Mouse (Mus musculus) neural tube, embryonic 11.5 days (tissue): ENCODE data around the gene Zfp27. TPM values are rescaled to one million over a fixed set of nuclear protein-coding genes. Genes with fewer than 3 reads are reported as not detected.
A peak's percentile ranks its signal among the peaks of the same experiment; 100 is the strongest.

Experiments used
- ATAC-seq: fragments of 200-750 bp; cut with Nextera tagmentation; 2 replicates; pipeline ENCODE4 v1.8.0; 2017; ENCODE audit warnings: moderate number of reproducible peaks, mild to moderate bottlenecking, moderate TSS enrichment, moderate library complexity; ENCODE audit not compliant: insufficient read depth, low FRiP score, low TSS enrichment
- DNase-seq: peaks from one replicate; pipeline ENCODE4 v3.0.0-alpha.2; 2015; ENCODE audit warnings: low spot score
- H3K27ac ChIP-seq: fragments of 300-500 bp; sonication (generic); 2 replicates; pipeline ENCODE4 v1.5.1; 2014; ENCODE audit warnings: low read depth, mild to moderate bottlenecking, low read length
- H3K27me3 ChIP-seq: fragments of 300-500 bp; sonication (generic); 2 replicates; pipeline ENCODE4 v1.6.1; 2014; ENCODE audit warnings: mild to moderate bottlenecking, low read length, mixed read lengths; ENCODE audit not compliant: control insufficient read depth, insufficient read depth
- H3K36me3 ChIP-seq: fragments of 300-500 bp; sonication (generic); 2 replicates; pipeline ENCODE4 v1.6.1; 2014; ENCODE audit warnings: mild to moderate bottlenecking, low read length, moderate library complexity, mixed read lengths; ENCODE audit not compliant: control insufficient read depth, insufficient read depth
- H3K4me1 ChIP-seq: fragments of 300-500 bp; sonication (generic); 2 replicates; pipeline ENCODE4 v1.6.1; 2014; ENCODE audit warnings: low read length, mixed read lengths; ENCODE audit not compliant: control insufficient read depth, insufficient read depth
- H3K4me2 ChIP-seq: fragments of 300-500 bp; sonication (generic); 2 replicates; pipeline ENCODE4 v1.6.1; 2014; ENCODE audit warnings: low read depth, mild to moderate bottlenecking, moderate library complexity
- H3K4me3 ChIP-seq: fragments of 300-500 bp; sonication (generic); 2 replicates; pipeline ENCODE4 v1.5.1; 2014; ENCODE audit warnings: low read depth, low read length
- H3K9ac ChIP-seq: fragments of 300-500 bp; sonication (generic); 2 replicates; pipeline ENCODE4 v1.6.1; 2014; ENCODE audit warnings: mild to moderate bottlenecking, low read length
- H3K9me3 ChIP-seq: fragments of 300-500 bp; sonication (generic); 2 replicates; pipeline ENCODE4 v1.6.1; 2016; ENCODE audit warnings: low read length; ENCODE audit not compliant: control insufficient read depth
- WGBS: fragments of 180-500 bp; shearing (Covaris S2); extraction: QIAGEN DNeasy Blood & Tissue Kit; methylation state at CpG from one replicate; pipeline ENCODE4 v1.1.7; 2014; 5-methylcytosine and 5-hydroxymethylcytosine counted together
- microRNA-seq: library from miRNA; unstranded; fragments of <30 nt; microRNA quantifications from one replicate; pipeline ENCODE4, GENCODE M21; 2016
- polyA plus RNA-seq: library from polyadenylated mRNA; unstranded; fragments of >200 nt; fragmentation: Nextera tagmentation; extraction: Ambion mirVana; gene quantifications from 2 replicates; pipeline ENCODE4 v1.2.1, GENCODE M21; 2014

The Zfp27 gene
- polyA plus RNA-seq, 1 experiment from 2014 or later: 14.4 TPM

GRCm38 (mm10) chr7:29874256-29874655 lies 32.1 kb downstream of the Zfp27 start:
- H3K4me1 ChIP-seq: no peaks in the 10 kb centered on the region
- no peak for ATAC-seq
- 94% methylated on average over 10 of the region's 10 CpGs for WGBS
- H3K4me2 ChIP-seq: no peak overlapping the region
- no peak overlapping the region for H3K9ac ChIP-seq
- no peak for DNase-seq
- H3K36me3 ChIP-seq: peaks cover 15% of the 10 kb centered on the region
- H3K27ac ChIP-seq: no peak overlapping the region
- no peak overlapping the region for H3K4me3 ChIP-seq
- H3K9me3 ChIP-seq: peaks cover 18% of the 10 kb centered on the region
- H3K27me3 ChIP-seq: no peaks in the 10 kb centered on the region

GRCm38 (mm10) chr7:29861660-29862059 lies 44.7 kb downstream of the Zfp27 start:
- Histone ChIP-seq H3K27me3 (no peaks in the 10 kb centered on the region), H3K9me3 (no peaks in the 10 kb centered on the region), H3K9ac (no peak overlapping the region), H3K4me2 (no peak overlapping the region), H3K4me1 (no peaks in the 10 kb centered on the region; the same call in 1 of the 2 replicates), H3K36me3 (no peaks in the 10 kb centered on the region), H3K27ac (no peak overlapping the region), H3K4me3 (no peak overlapping the region)
- 89% methylated on average over 7 of the region's 7 CpGs for WGBS
- DNase-seq: no peak
- ATAC-seq: no peak

GRCm38 (mm10) chr7:29859532-29860517 lies 46.5 kb downstream of the Zfp27 start, which contains the start of gene Zfp420:
Zfp420 (plus strand) TSS chr7:29859979.
- Histone ChIP-seq H3K27me3 (no peaks in the 10 kb centered on the region), H3K4me3 (peak within 1 kb of the TSS; percentile 64), H3K9ac (peak within 1 kb of the TSS; percentile 62), H3K4me1 (no peaks in the 10 kb centered on the region; the same call in 1 of the 2 replicates), H3K27ac (no peak within 1 kb of the TSS), H3K4me2 (peak within 1 kb of the TSS; percentile 74), H3K36me3 (no peaks in the 10 kb centered on the region), H3K9me3 (no peaks in the 10 kb centered on the region)
- 7% methylated on average over 32 of the region's 32 CpGs for WGBS
- DNase-seq (peak; percentile 87), ATAC-seq (peak; percentile 94)

- Histone ChIP-seq H3K4me1 (0 out of 2 replicates have a peak, but pooled peaks cover 5% of the 10 kb centered on the region), H3K27ac (no peak within 1 kb of the TSS), H3K9ac (peak within 1 kb of the TSS; percentile 61), H3K27me3 (no peaks in the 10 kb centered on the region), H3K9me3 (no peaks in the 10 kb centered on the region), H3K4me3 (peak within 1 kb of the TSS; percentile 48), H3K4me2 (peak within 1 kb of the TSS; percentile 75), H3K36me3 (no peaks in the 10 kb centered on the region)
- ATAC-seq (peak; percentile 90), DNase-seq (peak; percentile 87)
- WGBS: 1% methylated on average over 21 of the region's 21 CpGs
These were observed 53.0 kb downstream of the Zfp27 start, which contains the start of gene Zfp940 for GRCm38 (mm10) chr7:29853219-29853842. Zfp940 (minus strand) TSS chr7:29853669.

- ATAC-seq (0 out of 2 replicates have a peak, but pooled peaks have one; percentile 20), DNase-seq (no peak)
- peak overlapping the region; percentile 61 for H3K9ac ChIP-seq
- H3K4me1 ChIP-seq: 0 out of 2 replicates have a peak, but pooled peaks cover 5% of the 10 kb centered on the region
- H3K27me3 ChIP-seq: no peaks in the 10 kb centered on the region
- H3K36me3 ChIP-seq: no peaks in the 10 kb centered on the region
- H3K4me2 ChIP-seq: peak overlapping the region; percentile 75
- no peak overlapping the region for H3K27ac ChIP-seq
- 60% methylated on average over 9 of the region's 9 CpGs for WGBS
- peak overlapping the region; percentile 48 for H3K4me3 ChIP-seq
- H3K9me3 ChIP-seq: no peaks in the 10 kb centered on the region
These were observed 53.5 kb downstream of the Zfp27 start for GRCm38 (mm10) chr7:29852831-29853218.

GRCm38 (mm10) chr7:29844616-29845015 lies 61.8 kb downstream of the Zfp27 start:
- no peak overlapping the region for H3K4me3 ChIP-seq
- no peak for DNase-seq
- no peaks in the 10 kb centered on the region; the same call in 1 of the 2 replicates for H3K36me3 ChIP-seq
- WGBS: 95% methylated on average over 5 of the region's 5 CpGs
- H3K9ac ChIP-seq: no peak overlapping the region
- H3K27ac ChIP-seq: no peak overlapping the region
- no peaks in the 10 kb centered on the region for H3K27me3 ChIP-seq
- ATAC-seq: no peak
- no peak overlapping the region for H3K4me2 ChIP-seq
- H3K9me3 ChIP-seq: no peaks in the 10 kb centered on the region
- H3K4me1 ChIP-seq: no peaks in the 10 kb centered on the region

Small RNA genes lying within 50 kb of the gene (microRNA-seq; reads per million reads assigned to microRNA genes)
- not detected for gene Mir7668

Other genes with a start within 250 kb of the Zfp27 start
- gene Catsperg2, start 179.5 kb downstream of the Zfp27 start, polyA plus RNA-seq: not detected in 2 replicates
- gene Zfp84, start 138.0 kb downstream of the Zfp27 start, polyA plus RNA-seq: 15.3 and 19.4 TPM in 2 replicates
- gene Zfp30, start 122.6 kb downstream of the Zfp27 start, polyA plus RNA-seq: 9.1 and 9.8 TPM in 2 replicates
- 22.8 and 26.0 TPM in 2 replicates for gene Zfp790, start 90.5 kb downstream of the Zfp27 start, polyA plus RNA-seq
- gene Zfp940, start 52.9 kb downstream of the Zfp27 start, polyA plus RNA-seq: 12.3 and 12.4 TPM in 2 replicates
- 10.7 and 12.2 TPM in 2 replicates for gene Zfp420, start 46.6 kb downstream of the Zfp27 start, polyA plus RNA-seq
- 6.7 and 7.6 TPM in 2 replicates for gene Zfp383, start 1.7 kb upstream of the Zfp27 start, polyA plus RNA-seq
- gene Zfp74, start 47.5 kb upstream of the Zfp27 start, polyA plus RNA-seq: 11.0 and 12.9 TPM in 2 replicates
- 19.5 and 21.5 TPM in 2 replicates for gene Zfp568, start 77.4 kb upstream of the Zfp27 start, polyA plus RNA-seq
- gene Zfp14, start 144.8 kb upstream of the Zfp27 start, polyA plus RNA-seq: 5.3 and 5.7 TPM in 2 replicates
- gene Zfp82, start 166.3 kb upstream of the Zfp27 start, polyA plus RNA-seq: 8.3 and 9.9 TPM in 2 replicates
- gene Gm26920, start 183.8 kb upstream of the Zfp27 start, polyA plus RNA-seq: 0.80 and 1.7 TPM in 2 replicates
- gene Zfp566, start 184.0 kb upstream of the Zfp27 start, polyA plus RNA-seq: 15.3 and 16.4 TPM in 2 replicates
- gene Zfp260, start 188.2 kb upstream of the Zfp27 start, polyA plus RNA-seq: 136 and 140 TPM in 2 replicates
- gene Zfp382, start 215.4 kb upstream of the Zfp27 start, polyA plus RNA-seq: 7.4 and 10.5 TPM in 2 replicates